Mouse (Mus musculus) heart, embryonic 16.5 days (tissue): ENCODE results near the gene Camkv. TPM values are rescaled to one million over a fixed set of nuclear protein-coding genes. Genes with fewer than 3 reads are reported as not detected.
A peak's percentile ranks its signal among the peaks of the same experiment; 100 is the strongest.

Experiments
- ATAC-seq: fragments of 200-750 bp; cut with Nextera tagmentation; replicated peaks from 2 replicates; pipeline ENCODE4 v1.8.0; 2017; ENCODE audit warnings: moderate number of reproducible peaks; ENCODE audit not compliant: insufficient read depth, low FRiP score; ENCODE audit errors: extremely low read depth
- H3K27ac ChIP-seq: fragments of 300-500 bp; sonication (generic); 2 replicates; pipeline ENCODE4 v1.5.1; 2014; ENCODE audit warnings: mild to moderate bottlenecking, low read length, control low read depth, moderate library complexity
- H3K27me3 ChIP-seq: fragments of 300-500 bp; sonication (generic); 2 replicates; pipeline ENCODE4 v1.6.1; 2014; ENCODE audit warnings: low read length, mixed read lengths; ENCODE audit not compliant: control insufficient read depth, insufficient read depth
- H3K36me3 ChIP-seq: fragments of 300-500 bp; sonication (generic); 2 replicates; pipeline ENCODE4 v1.6.1; 2014; ENCODE audit not compliant: control insufficient read depth, insufficient read depth
- H3K4me1 ChIP-seq: fragments of 300-500 bp; sonication (generic); 2 replicates; pipeline ENCODE4 v1.6.1; 2014; ENCODE audit warnings: low read length, mixed read lengths; ENCODE audit not compliant: control insufficient read depth, insufficient read depth
- H3K4me2 ChIP-seq: fragments of 300-500 bp; sonication (generic); 2 replicates; pipeline ENCODE4 v1.6.1; 2014; ENCODE audit warnings: low read depth, mild to moderate bottlenecking, control low read depth, low read length
- H3K4me3 ChIP-seq: fragments of 300-500 bp; sonication (generic); 2 replicates; pipeline ENCODE4 v1.5.1; 2014; ENCODE audit warnings: mild to moderate bottlenecking, control low read depth, low read length
- H3K9ac ChIP-seq: fragments of 300-500 bp; sonication (generic); 2 replicates; pipeline ENCODE4 v1.6.1; 2014; ENCODE audit warnings: low read length, control low read depth
- H3K9me3 ChIP-seq: fragments of 300-500 bp; sonication (generic); replicated peaks from 2 replicates; pipeline ENCODE4 v1.6.1; 2016; ENCODE audit warnings: low read length; ENCODE audit not compliant: control insufficient read depth
- WGBS: fragments of 180-500 bp; shearing (Covaris S2); extraction: QIAGEN DNeasy Blood & Tissue Kit; methylation state at CpG from one replicate; pipeline ENCODE4 v1.1.7; 2014; 5-methylcytosine and 5-hydroxymethylcytosine counted together
- polyA plus RNA-seq: library from polyadenylated mRNA; unstranded; fragments of >200 nt; fragmentation: Nextera tagmentation; extraction: Ambion mirVana; gene quantifications from 2 replicates; pipeline ENCODE4 v1.2.1, GENCODE M21; 2015

Camkv gene
- polyA plus RNA-seq = 0.77 and 2.3 TPM in 2 replicates

DNA sequence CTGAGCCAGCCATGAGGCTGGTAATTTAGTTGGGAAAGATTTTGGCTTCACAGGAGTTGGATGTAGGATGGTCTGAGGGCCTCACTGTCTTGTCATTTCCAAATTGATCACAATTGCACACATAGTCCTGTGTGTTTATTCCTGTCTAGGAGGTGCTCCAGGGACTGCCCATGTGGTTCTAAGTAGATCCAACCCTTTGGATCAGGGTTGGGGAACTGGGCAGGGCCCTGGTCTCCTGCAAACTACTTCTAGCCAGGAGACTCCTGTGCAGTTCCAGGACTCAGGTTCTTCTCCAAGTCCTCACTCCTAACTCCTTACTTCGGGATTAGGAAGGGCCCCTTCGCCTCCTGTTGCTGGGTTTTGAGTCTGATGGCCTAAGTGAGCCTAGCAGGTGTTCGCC lies at the start of gene Camkv:
Gene Camkv (plus strand): TSS at position 301 of the 400 bp plus-strand sequence.
- ATAC-seq = no peak
- H3K27me3 ChIP-seq = peaks cover 30% of the 10 kb centered on the region
- H3K9me3 ChIP-seq = no peaks in the 10 kb centered on the region
- no peaks in the 10 kb centered on the region for H3K36me3 ChIP-seq
- peak within 1 kb of the TSS; percentile 57 for H3K4me3 ChIP-seq
- WGBS = 21% methylated on average over 3 of the region's 3 CpGs
- H3K4me1 ChIP-seq = peaks cover 8% of the 10 kb centered on the region
- H3K4me2 ChIP-seq = peak within 1 kb of the TSS; percentile 88
- no peak within 1 kb of the TSS for H3K27ac ChIP-seq
- peak within 1 kb of the TSS; percentile 67 for H3K9ac ChIP-seq

GRCm38 (mm10) chr9:107887804-107888266 lies 47.6 kb upstream of the Camkv start, which contains the start of gene Mon1a:
Mon1a (plus strand) TSS chr9:107888151.
- Histone ChIP-seq H3K4me1 (peaks cover 4% of the 10 kb centered on the region; the same call in 1 of the 2 replicates), H3K9me3 (no peaks in the 10 kb centered on the region), H3K27ac (peak within 1 kb of the TSS; percentile 70), H3K4me3 (peak within 1 kb of the TSS; percentile 93), H3K36me3 (no peaks in the 10 kb centered on the region), H3K27me3 (no peaks in the 10 kb centered on the region), H3K9ac (peak within 1 kb of the TSS; percentile 88), H3K4me2 (peak within 1 kb of the TSS; percentile 95)
- under 1% methylated on average over 28 of the region's 28 CpGs for WGBS
- ATAC-seq = peak; percentile 98

DNA sequence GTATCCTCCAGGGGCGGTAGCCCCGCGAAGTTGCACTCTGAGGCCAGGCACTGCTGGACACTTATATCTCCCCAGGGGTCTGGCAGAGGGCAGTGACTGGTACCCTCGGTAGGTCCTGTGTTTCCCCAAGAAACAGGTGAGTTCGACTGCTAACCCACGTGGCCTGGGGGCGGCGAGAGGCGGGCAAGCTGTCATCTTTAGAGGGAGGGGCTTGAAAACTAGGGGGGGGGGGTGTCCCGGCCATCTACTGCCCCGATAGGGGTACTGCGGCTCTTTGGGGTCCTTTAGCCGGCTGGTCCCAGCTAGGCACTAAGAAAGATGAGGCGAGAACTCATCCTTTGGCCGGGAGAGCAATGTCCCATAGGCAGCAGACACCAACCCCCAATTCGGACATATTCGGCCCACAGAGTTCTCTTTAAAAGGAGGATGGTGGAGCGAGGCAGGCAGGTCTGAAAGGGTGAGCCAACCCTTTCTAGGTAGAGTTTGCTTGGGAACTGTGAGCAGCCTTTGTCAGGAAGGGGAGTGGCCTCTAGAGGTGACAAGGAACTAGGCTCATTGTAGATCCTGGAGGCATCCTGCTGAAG lies 47.1 kb upstream of the Camkv start:
- Histone ChIP-seq H3K9me3 (no peaks in the 10 kb centered on the region), H3K4me1 (peaks cover 4% of the 10 kb centered on the region; the same call in 1 of the 2 replicates), H3K27ac (peak overlapping the region; percentile 70), H3K9ac (peak overlapping the region; percentile 88), H3K27me3 (no peaks in the 10 kb centered on the region), H3K4me3 (peak overlapping the region; percentile 93), H3K4me2 (peak overlapping the region; percentile 95), H3K36me3 (no peaks in the 10 kb centered on the region)
- under 1% methylated on average over 18 of the region's 18 CpGs for WGBS
- peak; percentile 58 for ATAC-seq

DNA sequence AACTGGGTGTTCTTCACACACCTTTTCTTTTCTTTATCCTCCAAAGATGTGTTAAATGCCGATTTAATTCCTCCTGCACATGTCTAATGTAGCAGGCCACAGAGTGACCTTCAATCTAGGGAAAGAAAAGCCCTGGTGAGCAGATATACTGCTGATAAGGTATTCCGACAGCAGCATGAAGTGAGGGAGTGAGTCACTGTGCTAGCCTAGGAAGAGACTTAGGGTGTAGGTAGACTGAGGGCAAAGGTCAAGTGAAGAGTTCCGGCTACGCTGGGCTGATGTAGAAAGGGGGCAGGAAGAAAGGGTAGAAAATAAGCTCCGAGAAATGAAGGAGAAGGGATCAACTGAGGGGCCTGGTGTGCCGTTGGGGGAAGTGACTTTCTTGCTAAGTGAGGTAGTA lies 45.2 kb upstream of the Camkv start:
- H3K36me3 ChIP-seq = no peaks in the 10 kb centered on the region
- H3K9me3 ChIP-seq = no peaks in the 10 kb centered on the region
- no peak for ATAC-seq
- H3K9ac ChIP-seq = no peak overlapping the region
- 72% methylated on average over 6 of the region's 6 CpGs for WGBS
- peaks cover 4% of the 10 kb centered on the region; the same call in 1 of the 2 replicates for H3K4me1 ChIP-seq
- no peak overlapping the region for H3K4me2 ChIP-seq
- H3K27ac ChIP-seq = no peak overlapping the region
- no peaks in the 10 kb centered on the region for H3K27me3 ChIP-seq
- H3K4me3 ChIP-seq = no peak overlapping the region

DNA sequence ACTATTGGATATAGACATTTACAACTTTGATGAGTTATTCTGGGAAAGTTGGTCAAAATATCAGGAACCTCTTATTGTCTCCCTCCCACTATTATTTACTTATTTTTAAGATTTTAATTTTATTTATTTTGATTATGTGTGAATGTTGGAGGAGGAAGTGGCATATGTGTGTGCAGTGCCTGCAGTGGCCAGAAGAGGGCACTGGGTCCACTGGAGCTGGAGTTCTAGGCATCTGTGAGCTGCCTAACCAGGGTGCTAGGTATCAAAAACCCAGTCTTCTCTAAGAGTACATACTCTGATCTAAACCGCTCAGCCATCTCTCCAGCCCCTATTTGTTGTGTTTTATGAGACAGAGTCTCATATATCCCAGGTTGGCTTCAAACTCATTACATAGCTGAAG lies 44.5 kb upstream of the Camkv start:
- Histone ChIP-seq H3K4me2 (no peak overlapping the region), H3K36me3 (no peaks in the 10 kb centered on the region), H3K27ac (no peak overlapping the region), H3K9me3 (no peaks in the 10 kb centered on the region), H3K4me3 (no peak overlapping the region), H3K27me3 (no peaks in the 10 kb centered on the region), H3K4me1 (peaks cover 4% of the 10 kb centered on the region; the same call in 1 of the 2 replicates), H3K9ac (no peak overlapping the region)
- 96% methylated on average over 1 of the region's 1 CpGs for whole genome bisulfite sequencing
- ATAC-seq = no peak

DNA sequence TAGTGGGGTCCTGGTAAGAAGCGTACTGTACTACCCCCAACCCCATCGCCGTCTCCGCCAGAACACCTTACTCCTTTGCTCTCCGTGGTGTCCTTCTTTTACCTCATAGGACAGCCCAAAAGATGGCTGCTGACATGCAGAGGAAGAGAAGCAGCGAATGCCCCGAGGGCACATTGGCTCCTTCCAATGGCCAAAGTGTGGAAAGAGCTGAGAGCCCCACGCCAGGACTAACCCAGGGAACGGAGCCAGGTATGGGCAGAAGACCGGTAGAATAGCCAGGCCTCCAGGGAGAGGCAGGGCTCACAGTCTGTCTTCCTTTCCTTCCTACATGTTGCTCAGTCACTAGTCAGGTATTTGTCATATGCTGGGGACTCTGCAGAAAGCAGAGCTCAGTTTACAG lies 36.9 kb upstream of the Camkv start:
- no peak overlapping the region for H3K9ac ChIP-seq
- no peaks in the 10 kb centered on the region for H3K9me3 ChIP-seq
- H3K4me3 ChIP-seq = no peak overlapping the region
- peaks cover 5% of the 10 kb centered on the region; the same call in 1 of the 2 replicates for H3K4me1 ChIP-seq
- no peak overlapping the region for H3K4me2 ChIP-seq
- H3K36me3 ChIP-seq = 0 out of 2 replicates have a peak, but pooled peaks cover 2% of the 10 kb centered on the region
- 88% methylated on average over 10 of the region's 10 CpGs for WGBS
- peaks cover 9% of the 10 kb centered on the region for H3K27me3 ChIP-seq
- no peak for ATAC-seq
- no peak overlapping the region for H3K27ac ChIP-seq

- no peak overlapping the region for H3K4me3 ChIP-seq
- no peaks in the 10 kb centered on the region for H3K9me3 ChIP-seq
- 77% methylated on average over 12 of the region's 12 CpGs for WGBS
- peaks cover 6% of the 10 kb centered on the region for H3K4me1 ChIP-seq
- H3K36me3 ChIP-seq = 0 out of 2 replicates have a peak, but pooled peaks cover 2% of the 10 kb centered on the region
- no peak overlapping the region for H3K9ac ChIP-seq
- H3K27ac ChIP-seq = no peak overlapping the region
- H3K4me2 ChIP-seq = no peak overlapping the region
- H3K27me3 ChIP-seq = peaks cover 9% of the 10 kb centered on the region
- ATAC-seq = no peak
Measured at GRCm38 (mm10) chr9:107899855-107900254, 35.6 kb upstream of the Camkv start.

- peak overlapping the region; percentile 63 for H3K4me2 ChIP-seq
- H3K4me1 ChIP-seq = peaks cover 9% of the 10 kb centered on the region
- peak overlapping the region; percentile 35 for H3K4me3 ChIP-seq
- 12% methylated on average over 44 of the region's 44 CpGs for WGBS
- 0 out of 2 replicates have a peak, but pooled peaks cover 2% of the 10 kb centered on the region for H3K36me3 ChIP-seq
- 0 out of 2 replicates have a peak, but pooled peaks have one; percentile 33 for ATAC-seq
- H3K9me3 ChIP-seq = no peaks in the 10 kb centered on the region
- peak overlapping the region; percentile 60 for H3K9ac ChIP-seq
- no peak overlapping the region for H3K27ac ChIP-seq
- peaks cover 9% of the 10 kb centered on the region for H3K27me3 ChIP-seq
Measured at GRCm38 (mm10) chr9:107900840-107901626, 34.4 kb upstream of the Camkv start.

DNA sequence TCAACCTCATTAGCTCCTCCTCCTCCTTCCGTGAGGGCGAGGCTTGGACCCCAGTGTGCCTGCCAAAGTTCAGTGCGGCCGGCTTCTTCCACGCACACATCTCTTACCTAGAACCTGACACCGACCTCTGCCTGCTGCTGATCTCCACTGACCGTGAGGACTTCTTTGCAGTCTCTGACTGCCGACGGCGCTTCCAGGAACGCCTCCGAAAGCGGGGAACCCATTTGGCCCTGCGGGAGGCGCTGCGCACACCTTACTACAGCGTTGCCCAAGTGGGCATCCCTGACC lies 33.9 kb upstream of the Camkv start:
- Histone ChIP-seq H3K9ac (no peak overlapping the region), H3K27me3 (peaks cover 9% of the 10 kb centered on the region)

More for the DNA sequence above, 33.9 kb upstream of the Camkv start:
- no peak for ATAC-seq
- Histone ChIP-seq H3K27ac (no peak overlapping the region), H3K36me3 (0 out of 2 replicates have a peak, but pooled peaks cover 2% of the 10 kb centered on the region), H3K4me1 (peaks cover 14% of the 10 kb centered on the region), H3K4me2 (peak overlapping the region; percentile 63), H3K9me3 (no peaks in the 10 kb centered on the region), H3K4me3 (peak overlapping the region; percentile 35; the same call in 1 of the 2 replicates)
- 28% methylated on average over 17 of the region's 17 CpGs for WGBS
